Mouse (Mus musculus): ENCODE results near the gene Golga3. TPM values are rescaled to one million over a fixed set of nuclear protein-coding genes. Genes with fewer than 3 reads are reported as not detected.

Gene Golga3
- polyA plus RNA-seq, 1 experiment, result 21.7 TPM

GRCm38 (mm10) chr5:110181716-110182115 lies 5.2 kb downstream of the Golga3 start:
- TF ChIP-seq POLR2A (IDR thresholded peaks at IDR 0.05; ENCODE audit: borderline replicate concordance, extremely low read depth, insufficient read depth, insufficient read length, poor library complexity, severe bottlenecking), result no peak
- no peak for TF ChIP-seq CTCF (IDR thresholded peaks at IDR 0.05; ENCODE audit: borderline replicate concordance, extremely low read depth, insufficient read depth, insufficient read length)
- no peak for DNase-seq (ENCODE audit: low read depth)

DNA sequence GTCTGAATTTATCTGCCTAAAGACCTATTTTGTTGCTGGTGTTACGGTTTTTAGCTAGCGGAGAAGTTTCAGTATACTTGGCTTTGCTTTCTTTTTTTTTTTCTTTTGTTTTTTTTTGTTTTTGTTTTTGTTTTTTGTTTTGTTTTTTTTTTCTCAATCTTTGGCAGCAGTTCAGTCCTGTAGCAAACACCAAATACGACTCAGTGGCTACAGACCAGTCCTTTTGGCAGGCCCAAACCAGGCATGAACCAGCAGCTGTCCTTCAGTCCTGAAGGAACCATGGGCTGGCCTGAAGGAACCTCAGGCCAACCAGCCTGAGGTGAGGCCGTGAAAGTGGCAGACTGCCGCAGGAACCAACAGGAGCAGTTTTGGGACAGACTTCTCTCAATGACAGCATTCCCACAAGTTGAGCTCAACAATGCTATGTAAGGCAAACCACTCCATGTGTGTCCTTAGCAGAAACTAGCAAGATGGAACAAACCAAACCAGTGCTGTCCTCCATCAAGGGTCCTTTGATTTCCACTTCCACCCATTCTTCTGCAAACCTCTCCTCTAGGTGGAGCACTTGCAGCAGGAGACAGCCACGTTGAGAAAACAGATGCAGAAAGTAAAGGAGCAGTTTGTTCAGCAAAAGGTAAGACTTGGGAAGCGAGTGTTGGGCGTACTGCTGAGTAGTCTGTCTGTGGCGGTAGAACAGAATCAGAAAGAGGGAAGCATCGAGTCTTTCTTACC lies 26.8 kb downstream of the Golga3 start:
- TF ChIP-seq POLR2A (IDR thresholded peaks at IDR 0.05; ENCODE audit: borderline replicate concordance, extremely low read depth, insufficient read depth, insufficient read length, poor library complexity, severe bottlenecking) (no peak), CTCF (IDR thresholded peaks at IDR 0.05; ENCODE audit: borderline replicate concordance, extremely low read depth, insufficient read depth, insufficient read length) (peak; percentile 35; the same call in 1 of the 2 replicates)
- DNase-seq (ENCODE audit: low read depth), result peak; percentile 1

DNA sequence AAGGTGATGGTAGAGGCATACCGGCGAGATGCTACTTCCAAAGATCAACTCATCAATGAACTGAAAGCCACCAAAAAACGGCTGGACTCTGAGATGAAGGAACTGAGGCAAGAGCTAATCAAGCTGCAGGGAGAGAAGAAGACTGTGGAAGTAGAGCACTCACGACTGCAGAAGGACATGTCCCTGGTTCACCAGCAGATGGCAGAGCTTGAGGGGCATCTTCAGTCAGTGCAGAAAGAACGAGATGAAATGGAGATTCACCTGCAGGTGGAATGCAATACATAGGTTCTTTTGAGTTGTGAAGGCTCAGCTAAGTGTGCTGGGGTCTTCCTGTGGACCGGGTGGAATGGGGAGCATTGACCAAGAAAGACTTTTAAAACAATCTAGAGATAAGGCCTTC lies 28.3 kb downstream of the Golga3 start:
- TF ChIP-seq POLR2A (IDR thresholded peaks at IDR 0.05; ENCODE audit: borderline replicate concordance, extremely low read depth, insufficient read depth, insufficient read length, poor library complexity, severe bottlenecking) (no peak), CTCF (IDR thresholded peaks at IDR 0.05; ENCODE audit: borderline replicate concordance, extremely low read depth, insufficient read depth, insufficient read length) (peak; percentile 35; the same call in 1 of the 2 replicates)
- DNase-seq (ENCODE audit: low read depth), result peak; percentile 1

DNA sequence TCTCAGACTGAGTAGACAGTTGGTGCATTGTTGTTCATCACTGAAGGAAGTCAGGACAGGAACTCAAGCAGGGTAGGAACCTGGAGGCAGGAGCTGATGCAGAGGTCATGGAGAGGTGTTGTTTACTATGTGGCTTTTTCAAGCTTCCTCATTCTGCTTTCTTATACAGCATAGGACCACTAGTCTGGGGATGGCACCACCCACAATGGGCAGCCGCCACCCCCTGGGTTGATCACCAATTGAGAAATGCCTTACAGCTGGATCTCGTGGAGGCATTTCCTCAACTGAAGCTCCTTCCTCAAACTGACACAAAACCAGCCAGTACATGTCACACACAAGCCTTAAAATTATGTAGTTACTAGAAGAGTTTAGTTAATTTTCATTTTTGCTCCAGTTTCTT lies 34.8 kb downstream of the Golga3 start:
- no peak for DNase-seq (ENCODE audit: low read depth)
- no peak for TF ChIP-seq CTCF (IDR thresholded peaks at IDR 0.05; ENCODE audit: borderline replicate concordance, extremely low read depth, insufficient read depth, insufficient read length)
- no peak for TF ChIP-seq POLR2A (IDR thresholded peaks at IDR 0.05; ENCODE audit: borderline replicate concordance, extremely low read depth, insufficient read depth, insufficient read length, poor library complexity, severe bottlenecking)

GRCm38 (mm10) chr5:110216780-110217179 lies 40.3 kb downstream of the Golga3 start:
- no peak for TF ChIP-seq POLR2A (IDR thresholded peaks at IDR 0.05; ENCODE audit: borderline replicate concordance, extremely low read depth, insufficient read depth, insufficient read length, poor library complexity, severe bottlenecking)
- no peak for TF ChIP-seq CTCF (IDR thresholded peaks at IDR 0.05; ENCODE audit: borderline replicate concordance, extremely low read depth, insufficient read depth, insufficient read length)

GRCm38 (mm10) chr5:110220331-110220730 lies 43.8 kb downstream of the Golga3 start:
- no peak for DNase-seq (ENCODE audit: low read depth)
- TF ChIP-seq CTCF (IDR thresholded peaks at IDR 0.05; ENCODE audit: borderline replicate concordance, extremely low read depth, insufficient read depth, insufficient read length) (no peak), POLR2A (IDR thresholded peaks at IDR 0.05; ENCODE audit: borderline replicate concordance, extremely low read depth, insufficient read depth, insufficient read length, poor library complexity, severe bottlenecking) (no peak)

More at GRCm38 (mm10) chr5:110216780-110217179, 40.3 kb downstream of the Golga3 start:
- no peak for DNase-seq (ENCODE audit: low read depth)

- TF ChIP-seq CTCF (IDR thresholded peaks at IDR 0.05; ENCODE audit: borderline replicate concordance, extremely low read depth, insufficient read depth, insufficient read length), result no peak
- TF ChIP-seq POLR2A (IDR thresholded peaks at IDR 0.05; ENCODE audit: borderline replicate concordance, extremely low read depth, insufficient read depth, insufficient read length, poor library complexity, severe bottlenecking), result no peak
- DNase-seq (ENCODE audit: low read depth), result no peak
These were observed 46.3 kb downstream of the Golga3 start for GRCm38 (mm10) chr5:110222757-110223156.

DNA sequence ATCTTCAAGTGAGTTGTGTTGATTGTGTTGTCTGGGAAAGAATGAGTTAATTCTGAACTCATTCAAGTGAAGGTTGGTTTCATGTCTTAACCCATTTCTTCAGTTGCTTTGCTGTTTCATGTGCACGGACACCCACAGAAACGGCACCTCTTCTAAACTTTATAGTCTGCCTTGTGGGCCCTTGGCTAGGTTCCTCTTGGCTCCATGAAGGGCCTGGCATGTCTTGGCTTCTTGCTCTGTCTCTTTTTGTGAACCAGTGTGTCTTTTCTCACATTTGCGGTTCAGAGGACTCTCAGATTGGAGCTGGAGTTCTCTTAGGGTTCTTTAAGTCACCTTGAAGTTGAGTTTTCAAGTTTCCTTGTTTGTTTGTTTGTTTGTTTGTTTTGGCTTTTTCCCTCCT lies 48.6 kb downstream of the Golga3 start:
- DNase-seq (ENCODE audit: low read depth), result no peak
- TF ChIP-seq CTCF (IDR thresholded peaks at IDR 0.05; ENCODE audit: borderline replicate concordance, extremely low read depth, insufficient read depth, insufficient read length), result no peak
- TF ChIP-seq POLR2A (IDR thresholded peaks at IDR 0.05; ENCODE audit: borderline replicate concordance, extremely low read depth, insufficient read depth, insufficient read length, poor library complexity, severe bottlenecking), result no peak

GRCm38 (mm10) chr5:110227336-110227883 lies 50.9 kb downstream of the Golga3 start:
- TF ChIP-seq POLR2A (IDR thresholded peaks at IDR 0.05; ENCODE audit: borderline replicate concordance, extremely low read depth, insufficient read depth, insufficient read length, poor library complexity, severe bottlenecking), result no peak
- TF ChIP-seq CTCF (IDR thresholded peaks at IDR 0.05; ENCODE audit: borderline replicate concordance, extremely low read depth, insufficient read depth, insufficient read length), result no peak
- DNase-seq (ENCODE audit: low read depth), result no peak

- TF ChIP-seq POLR2A (IDR thresholded peaks at IDR 0.05; ENCODE audit: borderline replicate concordance, extremely low read depth, insufficient read depth, insufficient read length, poor library complexity, severe bottlenecking) (no peak), CTCF (IDR thresholded peaks at IDR 0.05; ENCODE audit: borderline replicate concordance, extremely low read depth, insufficient read depth, insufficient read length) (no peak)
- DNase-seq (ENCODE audit: low read depth), result no peak
These were observed 53.9 kb downstream of the Golga3 start for GRCm38 (mm10) chr5:110230401-110230779.

DNA sequence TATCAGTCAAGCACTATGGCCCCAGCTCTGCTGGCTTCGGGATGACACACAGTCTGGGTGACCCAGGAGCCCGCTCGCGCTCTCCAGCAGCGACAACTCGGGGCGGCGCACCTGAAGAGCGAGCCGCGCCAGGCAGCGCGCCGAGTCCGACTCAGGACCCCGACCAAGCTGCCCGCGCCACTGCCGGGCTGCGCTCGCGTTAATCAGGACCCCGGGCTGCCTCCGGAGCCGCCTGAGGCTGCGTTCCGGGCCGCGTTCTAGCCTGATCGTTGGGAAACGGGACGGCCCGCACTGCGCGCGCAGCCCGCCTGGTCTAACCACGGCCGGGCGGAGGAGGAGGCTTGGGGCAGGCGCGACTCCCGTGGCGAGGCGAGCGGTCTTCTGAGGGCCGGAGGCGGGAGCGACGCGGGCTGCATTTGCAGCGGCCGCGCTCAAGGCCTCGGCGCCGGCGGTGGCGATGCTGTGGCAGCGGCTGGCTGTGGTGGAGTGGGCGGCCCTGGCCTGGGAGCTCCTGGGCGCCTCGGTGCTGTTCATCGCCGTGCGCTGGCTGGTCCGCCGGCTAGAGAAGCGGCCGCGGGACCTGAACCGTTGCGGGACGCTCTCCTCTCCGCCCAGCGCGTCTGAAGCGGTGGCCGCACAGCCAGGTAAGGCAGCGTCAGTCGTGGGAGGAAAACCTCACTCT lies 54.4 kb downstream of the Golga3 start, which contains the start of gene Ankle2:
TSS of gene Ankle2 (plus strand) at position 225 of the 682 bp plus-strand sequence.
- DNase-seq (ENCODE audit: low read depth), result peak; percentile 96
- no peak for TF ChIP-seq CTCF (IDR thresholded peaks at IDR 0.05; ENCODE audit: borderline replicate concordance, extremely low read depth, insufficient read depth, insufficient read length)
- TF ChIP-seq POLR2A (IDR thresholded peaks at IDR 0.05; ENCODE audit: borderline replicate concordance, extremely low read depth, insufficient read depth, insufficient read length, poor library complexity, severe bottlenecking), result peak; percentile 89

Data from brain, embryonic 14.5 days (tissue).